Mouse (Mus musculus): ENCODE results near the gene Jmjd8. TPM values are rescaled to one million over a fixed set of nuclear protein-coding genes. Genes with fewer than 3 reads are reported as not detected.

Gene Jmjd8
- polyA plus RNA-seq, 1 experiment from 2014 or later, result 55.4 TPM

DNA sequence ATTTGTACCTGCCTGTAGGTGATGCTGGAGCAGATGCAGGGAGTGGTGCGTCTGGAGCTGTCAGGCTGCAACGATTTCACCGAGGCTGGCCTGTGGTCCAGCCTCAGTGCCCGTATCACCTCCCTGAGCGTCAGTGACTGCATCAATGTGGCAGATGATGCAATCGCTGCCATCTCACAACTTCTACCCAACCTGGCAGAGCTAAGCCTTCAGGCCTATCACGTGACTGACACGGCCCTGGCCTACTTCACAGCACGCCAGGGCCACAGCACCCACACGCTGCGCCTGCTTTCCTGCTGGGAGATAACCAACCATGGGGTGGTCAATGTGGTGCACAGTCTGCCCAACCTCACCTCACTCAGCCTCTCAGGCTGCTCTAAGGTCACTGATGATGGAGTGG, 11.0 kb upstream of the Jmjd8 start:
- Histone ChIP-seq H3K4me2 (ENCODE audit: low read length) (no peak overlapping the region), H3K27me3 (replicated peaks; ENCODE audit: control insufficient read depth, insufficient read depth, low read length) (peaks cover 2% of the 10 kb centered on the region; the same call in 1 of the 2 replicates), H3K9me3 (ENCODE audit: control insufficient read depth, low read length) (no peaks in the 10 kb centered on the region), H3K27ac (ENCODE audit: low read depth, low read length) (no peak overlapping the region), H3K4me1 (ENCODE audit: control insufficient read depth, insufficient read depth, low read depth, low read length) (peaks cover 11% of the 10 kb centered on the region), H3K36me3 (ENCODE audit: control insufficient read depth, insufficient read depth, low read length) (peaks cover 26% of the 10 kb centered on the region), H3K9ac (ENCODE audit: low read depth, low read length) (no peak overlapping the region), H3K4me3 (ENCODE audit: low read length) (no peak overlapping the region)
- 88% methylated on average over 11 of the region's 11 CpGs for WGBS
- no peak for ATAC-seq

DNA sequence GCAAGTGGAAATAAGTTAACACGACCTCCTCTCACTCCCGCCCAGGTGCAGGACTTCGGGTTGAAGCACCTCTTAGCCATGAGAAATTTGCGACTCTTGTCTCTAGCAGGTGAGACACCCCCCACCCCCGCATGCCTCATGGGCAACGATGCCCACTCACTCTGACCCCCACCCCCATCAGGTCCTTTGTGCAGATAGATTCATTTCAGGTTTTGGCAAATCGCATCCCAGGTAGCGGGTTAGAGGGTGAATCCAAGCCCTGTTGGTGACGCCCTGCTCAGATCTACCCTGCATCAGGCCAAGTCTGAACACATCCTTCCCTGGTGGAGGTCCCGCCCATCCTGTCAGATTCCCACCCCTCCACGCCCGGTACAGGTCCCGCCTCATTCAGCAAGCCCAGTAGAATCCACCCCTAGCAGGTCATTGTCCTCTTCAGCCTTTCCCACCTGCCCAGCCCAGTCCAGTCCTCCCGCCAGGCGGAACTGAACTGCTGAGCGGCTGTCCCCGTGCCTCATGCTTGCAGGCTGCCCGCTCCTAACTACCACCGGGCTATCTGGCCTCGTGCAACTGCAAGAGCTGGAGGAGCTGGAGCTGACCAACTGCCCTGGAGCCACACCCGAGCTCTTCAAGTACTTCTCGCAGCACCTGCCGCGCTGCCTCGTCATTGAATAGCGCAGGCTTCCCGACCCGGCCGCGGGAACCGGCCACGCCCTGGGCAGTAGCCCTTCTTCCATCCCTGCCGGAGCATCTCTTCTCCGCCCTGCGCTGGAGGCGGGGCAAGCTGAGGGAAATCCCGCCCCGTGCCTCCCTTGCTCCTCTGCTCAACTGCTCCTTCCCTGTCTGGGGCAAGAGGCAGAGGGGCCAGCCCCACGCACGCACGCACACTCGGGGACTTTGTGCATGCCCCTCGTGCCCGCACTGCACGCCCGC, 9.6 kb upstream of the Jmjd8 start:
- Histone ChIP-seq H3K9me3 (ENCODE audit: control insufficient read depth, low read length) (no peaks in the 10 kb centered on the region), H3K27me3 (replicated peaks; ENCODE audit: control insufficient read depth, insufficient read depth, low read length) (peaks cover 2% of the 10 kb centered on the region; the same call in 1 of the 2 replicates), H3K4me3 (ENCODE audit: low read length) (no peak overlapping the region), H3K4me2 (ENCODE audit: low read length) (no peak overlapping the region), H3K9ac (ENCODE audit: low read depth, low read length) (no peak overlapping the region; the same call in 1 of the 2 replicates), H3K36me3 (ENCODE audit: control insufficient read depth, insufficient read depth, low read length) (peaks cover 26% of the 10 kb centered on the region), H3K4me1 (ENCODE audit: control insufficient read depth, insufficient read depth, low read depth, low read length) (peaks cover 7% of the 10 kb centered on the region), H3K27ac (ENCODE audit: low read depth, low read length) (no peak overlapping the region)
- WGBS, result 9% methylated on average over 46 of the region's 46 CpGs
- ATAC-seq, result no peak

DNA sequence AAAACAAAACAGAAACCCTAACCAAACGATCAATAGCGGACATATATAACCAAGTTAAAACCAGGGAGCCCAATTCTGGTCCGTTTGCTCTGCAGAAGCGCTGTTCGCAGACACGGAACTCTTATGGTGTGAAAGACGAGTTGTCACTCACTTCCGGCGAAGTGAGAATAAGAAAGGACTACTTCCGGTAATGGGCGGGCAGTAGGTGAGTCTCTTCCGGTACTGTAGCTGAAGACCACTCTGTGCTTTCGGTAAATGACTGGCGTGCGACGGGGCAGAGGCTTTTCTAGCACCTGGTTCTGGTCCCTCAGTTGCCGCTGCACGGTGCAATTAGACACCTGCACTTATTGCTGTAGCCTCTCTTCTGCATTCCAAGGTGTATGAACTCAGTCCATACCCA, 5.2 kb upstream of the Jmjd8 start, which contains the start of gene Wdr24:
Wdr24 (plus strand) TSS at position 176 of the 400 bp plus-strand sequence.
- H3K9ac ChIP-seq (ENCODE audit: low read depth, low read length), result peak within 1 kb of the TSS; percentile 77
- H3K9me3 ChIP-seq (ENCODE audit: control insufficient read depth, low read length), result no peaks in the 10 kb centered on the region
- peaks cover 18% of the 10 kb centered on the region for H3K36me3 ChIP-seq (ENCODE audit: control insufficient read depth, insufficient read depth, low read length)
- peak within 1 kb of the TSS; percentile 73 for H3K27ac ChIP-seq (ENCODE audit: low read depth, low read length)
- H3K4me3 ChIP-seq (ENCODE audit: low read length), result peak within 1 kb of the TSS; percentile 73
- H3K4me1 ChIP-seq (ENCODE audit: control insufficient read depth, insufficient read depth, low read depth, low read length), result peaks cover 35% of the 10 kb centered on the region
- 1% methylated on average over 18 of the region's 18 CpGs for WGBS
- ATAC-seq, result peak; percentile 81
- peaks cover 2% of the 10 kb centered on the region; the same call in 1 of the 2 replicates for H3K27me3 ChIP-seq (replicated peaks; ENCODE audit: control insufficient read depth, insufficient read depth, low read length)
- H3K4me2 ChIP-seq (ENCODE audit: low read length), result peak within 1 kb of the TSS; percentile 99

DNA sequence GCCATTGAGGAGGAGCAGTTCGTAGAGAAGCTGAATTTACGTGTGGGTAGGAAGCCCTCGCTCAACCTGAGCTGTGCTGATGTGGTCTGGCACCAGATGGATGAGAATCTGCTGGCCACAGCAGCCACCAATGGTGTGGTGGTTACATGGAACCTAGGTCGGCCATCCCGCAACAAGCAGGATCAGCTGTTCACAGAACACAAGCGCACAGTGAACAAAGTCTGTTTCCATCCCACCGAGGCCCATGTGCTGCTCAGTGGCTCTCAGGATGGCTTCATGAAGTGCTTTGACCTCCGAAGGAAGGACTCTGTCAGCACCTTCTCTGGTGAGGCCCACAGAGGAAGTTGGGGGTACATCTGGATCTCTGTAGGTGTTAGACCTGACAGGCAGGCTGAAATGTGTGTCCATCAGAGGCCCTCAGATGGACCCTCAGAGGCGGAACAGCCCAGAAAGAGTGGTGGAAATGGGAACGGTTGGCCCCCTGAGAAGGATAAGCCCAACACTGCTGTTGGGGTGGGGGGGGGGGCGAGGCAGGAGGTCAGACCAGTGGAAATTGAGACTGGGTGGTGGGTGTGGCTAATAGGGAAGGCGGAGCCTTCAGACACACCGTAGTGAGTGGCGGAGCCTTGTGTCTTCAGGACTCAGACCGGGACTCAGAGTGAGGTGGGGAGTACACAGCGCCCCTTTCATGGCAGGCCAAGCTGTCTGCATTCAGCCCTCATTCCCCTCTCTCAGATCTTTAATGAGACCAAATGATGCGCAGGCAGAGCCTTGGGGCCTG, 4.1 kb upstream of the Jmjd8 start:
- Histone ChIP-seq H3K36me3 (ENCODE audit: control insufficient read depth, insufficient read depth, low read length) (peaks cover 13% of the 10 kb centered on the region), H3K27ac (ENCODE audit: low read depth, low read length) (no peak overlapping the region), H3K4me1 (ENCODE audit: control insufficient read depth, insufficient read depth, low read depth, low read length) (peaks cover 38% of the 10 kb centered on the region), H3K9ac (ENCODE audit: low read depth, low read length) (peak overlapping the region; percentile 77; the same call in 1 of the 2 replicates), H3K27me3 (replicated peaks; ENCODE audit: control insufficient read depth, insufficient read depth, low read length) (no peaks in the 10 kb centered on the region), H3K9me3 (ENCODE audit: control insufficient read depth, low read length) (no peaks in the 10 kb centered on the region), H3K4me3 (ENCODE audit: low read length) (peak overlapping the region; percentile 73), H3K4me2 (ENCODE audit: low read length) (peak overlapping the region; percentile 99)
- no peak for ATAC-seq
- WGBS, result 78% methylated on average over 16 of the region's 17 CpGs

DNA sequence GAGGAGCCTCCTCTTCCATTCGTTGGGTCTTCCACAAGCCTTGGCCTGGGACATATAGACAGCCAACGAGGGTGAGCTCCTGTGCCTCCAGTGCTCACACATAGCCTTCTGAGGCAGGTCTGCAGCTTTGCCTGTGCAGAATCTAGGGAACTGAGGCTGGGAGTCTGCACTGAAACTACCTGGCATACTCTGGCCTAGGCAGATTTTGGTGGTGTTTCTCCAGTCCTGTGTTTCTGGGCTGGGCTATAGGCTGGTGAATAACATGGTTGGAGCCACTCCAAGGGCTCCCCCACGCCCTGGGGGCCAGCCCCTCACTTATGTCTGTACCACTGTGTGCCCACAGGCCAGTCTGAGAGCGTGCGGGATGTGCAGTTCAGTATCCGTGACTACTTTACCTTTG, 3.4 kb upstream of the Jmjd8 start:
- H3K27ac ChIP-seq (ENCODE audit: low read depth, low read length), result no peak overlapping the region
- H3K4me2 ChIP-seq (ENCODE audit: low read length), result no peak overlapping the region
- peaks cover 10% of the 10 kb centered on the region for H3K36me3 ChIP-seq (ENCODE audit: control insufficient read depth, insufficient read depth, low read length)
- H3K4me3 ChIP-seq (ENCODE audit: low read length), result no peak overlapping the region
- no peak for ATAC-seq
- H3K9me3 ChIP-seq (ENCODE audit: control insufficient read depth, low read length), result no peaks in the 10 kb centered on the region
- WGBS, result 88% methylated on average over 6 of the region's 6 CpGs
- no peak overlapping the region for H3K9ac ChIP-seq (ENCODE audit: low read depth, low read length)
- H3K4me1 ChIP-seq (ENCODE audit: control insufficient read depth, insufficient read depth, low read depth, low read length), result peaks cover 45% of the 10 kb centered on the region
- no peaks in the 10 kb centered on the region for H3K27me3 ChIP-seq (replicated peaks; ENCODE audit: control insufficient read depth, insufficient read depth, low read length)

DNA sequence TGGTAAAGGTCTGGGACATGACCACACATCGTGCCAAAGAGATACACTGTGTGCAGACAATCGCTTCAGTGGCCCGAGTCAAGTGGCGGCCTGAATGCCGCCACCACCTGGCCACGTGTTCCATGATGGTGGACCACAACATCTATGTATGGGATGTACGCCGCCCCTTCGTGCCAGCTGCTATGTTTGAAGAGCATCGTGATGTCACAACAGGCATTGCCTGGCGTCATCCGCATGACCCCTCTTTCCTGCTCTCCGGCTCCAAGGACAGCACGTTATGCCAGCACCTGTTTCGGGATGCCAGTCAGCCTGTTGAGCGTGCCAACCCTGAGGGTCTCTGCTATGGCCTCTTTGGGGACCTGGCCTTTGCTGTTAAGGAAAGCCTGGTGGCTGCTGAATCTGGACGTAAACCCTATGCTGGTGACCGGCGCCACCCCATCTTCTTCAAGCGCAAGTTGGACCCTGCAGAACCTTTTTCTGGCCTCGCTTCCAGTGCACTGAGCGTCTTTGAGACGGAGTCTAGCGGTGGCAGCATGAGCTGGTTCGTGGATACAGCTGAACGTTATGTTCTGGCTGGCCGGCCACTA, 2.6 kb upstream of the Jmjd8 start:
- H3K4me2 ChIP-seq (ENCODE audit: low read length), result no peak overlapping the region
- no peak for ATAC-seq
- no peaks in the 10 kb centered on the region for H3K27me3 ChIP-seq (replicated peaks; ENCODE audit: control insufficient read depth, insufficient read depth, low read length)
- H3K36me3 ChIP-seq (ENCODE audit: control insufficient read depth, insufficient read depth, low read length), result peaks cover 17% of the 10 kb centered on the region
- H3K4me3 ChIP-seq (ENCODE audit: low read length), result no peak overlapping the region
- WGBS, result 97% methylated on average over 27 of the region's 27 CpGs
- no peak overlapping the region for H3K27ac ChIP-seq (ENCODE audit: low read depth, low read length)
- no peak overlapping the region for H3K9ac ChIP-seq (ENCODE audit: low read depth, low read length)
- H3K4me1 ChIP-seq (ENCODE audit: control insufficient read depth, insufficient read depth, low read depth, low read length), result peaks cover 53% of the 10 kb centered on the region
- H3K9me3 ChIP-seq (ENCODE audit: control insufficient read depth, low read length), result no peaks in the 10 kb centered on the region

DNA sequence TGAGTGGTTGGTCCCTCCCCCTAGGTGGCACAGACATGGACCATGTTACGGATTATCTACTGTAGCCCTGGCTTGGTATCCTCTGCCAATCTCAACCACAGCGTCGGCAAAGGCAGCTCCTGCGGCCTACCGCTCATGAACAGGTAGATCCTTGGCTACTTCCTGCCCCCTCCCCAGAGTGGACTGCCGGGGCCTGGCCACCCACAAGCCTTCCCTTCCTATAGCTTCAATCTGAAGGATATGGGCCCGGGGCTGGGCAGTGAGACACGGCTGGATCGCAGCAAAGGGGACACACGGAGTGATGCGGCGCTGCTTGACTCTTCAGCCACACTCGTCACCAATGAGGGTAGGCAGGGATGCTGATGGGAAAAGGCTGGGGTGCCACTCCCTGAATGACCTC, 1.7 kb upstream of the Jmjd8 start:
- no peak overlapping the region for H3K4me2 ChIP-seq (ENCODE audit: low read length)
- peaks cover 21% of the 10 kb centered on the region for H3K36me3 ChIP-seq (ENCODE audit: control insufficient read depth, insufficient read depth, low read length)
- H3K27me3 ChIP-seq (replicated peaks; ENCODE audit: control insufficient read depth, insufficient read depth, low read length), result no peaks in the 10 kb centered on the region
- 94% methylated on average over 13 of the region's 13 CpGs for WGBS
- no peak overlapping the region for H3K9ac ChIP-seq (ENCODE audit: low read depth, low read length)
- H3K4me3 ChIP-seq (ENCODE audit: low read length), result no peak overlapping the region
- H3K9me3 ChIP-seq (ENCODE audit: control insufficient read depth, low read length), result no peaks in the 10 kb centered on the region
- no peak for ATAC-seq
- peaks cover 62% of the 10 kb centered on the region for H3K4me1 ChIP-seq (ENCODE audit: control insufficient read depth, insufficient read depth, low read depth, low read length)
- H3K27ac ChIP-seq (ENCODE audit: low read depth, low read length), result no peak overlapping the region

DNA sequence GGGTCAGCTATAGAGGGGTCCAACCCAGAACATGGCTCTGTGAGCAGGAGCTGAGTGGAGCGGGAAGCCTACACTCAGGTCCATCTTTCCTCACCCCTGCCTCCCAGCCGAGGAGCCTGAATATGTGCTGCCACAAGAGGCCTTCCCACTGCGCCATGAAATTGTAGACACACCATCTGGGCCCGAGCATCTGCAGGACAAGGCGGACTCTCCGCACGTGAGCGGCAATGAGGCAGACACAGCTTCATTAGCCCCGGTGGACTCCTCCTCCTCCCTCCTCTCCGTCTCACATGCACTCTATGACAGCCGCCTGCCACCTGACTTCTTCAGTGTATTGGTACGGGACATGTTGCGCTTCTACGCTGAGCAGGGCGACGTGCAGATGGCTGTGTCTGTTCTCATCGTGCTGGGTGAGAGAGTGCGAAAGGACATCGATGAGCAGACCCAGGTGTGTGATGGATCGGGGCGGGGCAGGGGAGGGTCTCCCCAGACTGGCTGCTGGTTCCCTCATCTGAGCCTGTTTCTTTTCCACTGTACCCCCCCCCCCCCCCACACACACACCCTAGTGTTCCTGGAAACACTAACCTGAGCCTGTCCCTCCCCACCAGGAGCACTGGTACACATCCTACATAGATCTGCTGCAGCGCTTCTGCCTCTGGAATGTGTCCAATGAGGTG, 983 bp upstream of the Jmjd8 start:
- H3K27me3 ChIP-seq (replicated peaks; ENCODE audit: control insufficient read depth, insufficient read depth, low read length), result no peaks in the 10 kb centered on the region
- 91% methylated on average over 22 of the region's 22 CpGs for WGBS
- no peak overlapping the region for H3K4me2 ChIP-seq (ENCODE audit: low read length)
- peaks cover 64% of the 10 kb centered on the region for H3K4me1 ChIP-seq (ENCODE audit: control insufficient read depth, insufficient read depth, low read depth, low read length)
- no peak overlapping the region for H3K9ac ChIP-seq (ENCODE audit: low read depth, low read length)
- no peaks in the 10 kb centered on the region for H3K9me3 ChIP-seq (ENCODE audit: control insufficient read depth, low read length)
- ATAC-seq, result no peak
- no peak overlapping the region for H3K4me3 ChIP-seq (ENCODE audit: low read length)
- peaks cover 21% of the 10 kb centered on the region for H3K36me3 ChIP-seq (ENCODE audit: control insufficient read depth, insufficient read depth, low read length)
- H3K27ac ChIP-seq (ENCODE audit: low read depth, low read length), result no peak overlapping the region; the same call in 1 of the 2 replicates
